Mouse (Mus musculus) frontal cortex, postnatal 14 days (tissue): Measurements from ENCODE around the gene Lypd8.
"Not testable (repeated sequence)": the region's sequence is repeated elsewhere in the genome, so short reads cannot be mapped to it uniquely, and the experiment has no call there.

ENCODE experiments used
- DNase-seq, 2 experiments: peaks; one replicate each; pipeline ENCODE4 v3.0.0; 2022; ENCODE audit warnings: low spot score in 2 of 2

The Lypd8 gene

DNA sequence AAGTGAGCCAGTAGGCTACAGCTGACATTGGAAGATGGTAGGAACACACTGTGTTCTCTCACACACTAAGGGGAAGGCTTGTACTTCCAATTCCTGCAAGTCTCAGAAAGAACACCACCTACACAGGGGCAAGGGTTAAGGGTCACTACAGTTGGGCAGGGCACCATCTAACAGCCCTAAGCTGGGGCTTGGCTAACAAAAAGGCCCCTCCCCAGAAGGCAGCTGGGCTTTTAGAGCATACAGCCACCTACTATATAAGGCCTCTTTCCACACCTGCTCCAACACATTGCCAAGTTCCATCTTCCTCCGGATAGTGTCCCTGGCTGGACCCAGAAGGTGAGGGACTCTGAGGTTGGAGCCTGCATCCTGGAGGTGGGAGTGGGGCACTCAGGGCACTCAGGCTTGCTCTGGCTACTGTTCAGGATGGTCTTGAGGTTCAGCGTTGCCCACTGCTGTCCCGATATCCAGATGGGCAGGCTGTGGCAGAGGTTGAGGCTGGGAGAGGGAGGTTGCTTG is at the start of gene Lypd8:
Gene Lypd8 (plus strand): TSS at position 281 of the 516 bp plus-strand sequence.
- DNase-seq = no peak

DNA sequence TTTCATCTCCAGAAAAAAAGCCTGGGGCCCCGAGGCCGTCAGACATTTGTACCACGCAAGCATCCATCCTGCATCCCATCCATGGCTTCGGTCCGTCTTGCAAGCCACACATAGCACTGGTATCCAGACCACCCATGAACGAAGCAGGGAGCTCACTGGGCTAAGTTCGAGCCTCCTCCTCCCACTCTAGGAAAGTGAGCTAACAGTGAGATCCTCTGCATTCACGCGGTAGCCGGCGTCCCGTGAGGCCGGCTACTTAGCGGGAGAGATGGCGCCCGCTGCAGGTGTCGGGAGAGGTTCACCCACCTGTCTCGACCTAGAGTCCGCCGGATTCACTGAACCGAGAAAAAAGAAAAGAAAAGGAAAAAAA is 49.0 kb upstream of the Lypd8 start:
- DNase-seq = no peak

DNA sequence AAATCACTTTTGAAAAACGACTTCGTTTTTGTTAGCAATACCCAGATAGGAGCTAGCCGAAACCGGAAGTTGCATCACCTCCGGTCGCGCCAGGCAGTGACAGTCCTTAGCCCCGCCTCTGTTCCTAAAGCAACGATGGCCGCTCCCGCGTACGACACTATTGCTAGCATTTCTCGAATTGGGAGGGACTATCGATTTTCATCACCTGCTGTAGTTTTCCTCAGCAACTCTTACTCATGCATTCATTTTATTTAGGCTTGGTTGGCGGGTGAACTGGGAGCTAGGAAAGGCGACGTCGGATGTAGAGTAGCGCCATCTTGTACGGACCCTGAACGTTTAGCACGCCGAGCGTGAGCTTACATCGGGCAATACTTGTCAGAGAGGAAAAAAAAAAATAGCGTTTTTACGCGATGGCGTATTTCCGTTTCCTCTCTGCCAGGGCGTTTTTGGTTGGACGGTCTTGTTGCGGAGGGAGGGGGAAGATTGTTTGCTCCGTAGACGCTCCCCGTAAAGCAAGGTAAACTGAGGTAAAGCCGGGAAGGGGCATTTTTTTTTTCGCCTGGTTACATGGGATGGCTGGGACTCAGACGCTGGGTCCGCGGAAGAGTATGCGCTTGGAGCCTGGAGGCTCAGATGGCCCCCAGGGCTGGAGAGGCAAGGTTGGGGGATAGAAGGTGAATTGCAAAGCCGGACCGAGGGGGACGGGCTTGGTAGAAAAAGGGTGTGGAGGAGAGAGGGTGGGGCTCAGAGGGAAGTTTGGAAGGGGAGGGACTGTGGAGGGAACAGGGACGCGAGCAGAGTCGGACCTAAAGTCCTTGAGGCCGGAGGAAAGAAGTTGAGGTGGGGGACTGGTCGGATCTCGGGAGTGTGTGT is 48.3 kb upstream of the Lypd8 start, which contains the start of the genes Zfp672 and Sh3bp5l:
Gene Zfp672 (minus strand): TSS at position 64 of the 873 bp plus-strand sequence.
Gene Sh3bp5l (plus strand): TSS at position 449 of the 873 bp plus-strand sequence.
- DNase-seq = peak; percentile 84 to 88

DNA sequence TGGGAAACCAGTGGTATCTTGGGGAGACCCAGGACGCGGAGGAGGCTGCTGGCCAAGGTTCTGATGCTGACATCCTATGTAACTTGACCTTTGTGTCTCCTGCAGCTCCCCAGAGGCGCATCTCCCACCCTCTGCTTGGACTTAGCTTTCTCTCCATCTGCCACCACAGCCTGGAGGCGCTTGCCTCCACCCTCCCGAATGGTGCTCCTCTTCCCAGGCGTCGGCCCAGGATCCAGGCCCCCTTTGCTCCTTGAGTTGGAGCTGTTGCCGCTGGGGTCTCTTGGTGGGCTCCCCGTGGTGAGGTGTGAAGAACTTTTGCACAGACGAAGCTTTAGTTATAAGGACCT is 47.7 kb upstream of the Lypd8 start:
- no peak for DNase-seq

DNA sequence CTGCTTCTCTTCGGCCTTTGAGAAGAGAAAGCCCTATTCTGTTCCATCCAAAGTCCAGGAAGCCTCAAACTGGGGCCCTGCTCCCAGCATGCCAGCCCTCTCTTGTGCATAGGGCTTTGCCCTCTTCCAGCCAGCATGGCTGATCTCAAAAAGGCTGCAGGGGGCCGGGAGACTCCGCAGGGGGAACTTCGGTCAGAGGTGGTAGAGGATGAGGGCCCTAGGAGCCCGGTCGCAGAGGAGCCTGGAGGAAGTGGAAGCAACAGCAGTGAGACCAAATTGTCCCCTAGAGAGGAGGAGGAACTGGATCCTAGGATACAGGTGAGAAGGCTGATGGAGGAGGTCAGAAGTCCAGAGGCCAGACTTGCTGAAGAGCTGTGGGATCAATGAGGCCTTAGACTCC is 47.3 kb upstream of the Lypd8 start:
- no peak for DNase-seq

DNA sequence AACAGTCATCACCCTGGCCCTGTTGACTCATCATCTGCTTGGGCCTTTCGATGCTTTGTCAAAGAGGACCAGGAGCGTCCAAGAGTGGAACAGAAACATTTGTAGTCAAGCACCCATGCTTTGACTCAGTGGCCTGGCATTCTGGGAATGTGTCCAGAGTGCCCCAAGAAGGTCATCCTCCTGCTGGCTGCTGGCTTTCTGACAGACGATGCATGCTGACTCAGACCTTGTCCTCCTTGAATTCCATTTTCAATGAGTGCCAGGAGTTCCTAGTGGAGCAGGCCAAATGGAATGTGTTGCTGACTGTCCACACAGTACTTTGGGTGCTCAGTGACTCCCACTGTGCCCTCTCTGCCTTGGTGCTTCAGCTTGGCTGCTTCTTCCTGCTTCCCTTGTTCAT is 44.1 kb upstream of the Lypd8 start:
- DNase-seq = no peak

DNA sequence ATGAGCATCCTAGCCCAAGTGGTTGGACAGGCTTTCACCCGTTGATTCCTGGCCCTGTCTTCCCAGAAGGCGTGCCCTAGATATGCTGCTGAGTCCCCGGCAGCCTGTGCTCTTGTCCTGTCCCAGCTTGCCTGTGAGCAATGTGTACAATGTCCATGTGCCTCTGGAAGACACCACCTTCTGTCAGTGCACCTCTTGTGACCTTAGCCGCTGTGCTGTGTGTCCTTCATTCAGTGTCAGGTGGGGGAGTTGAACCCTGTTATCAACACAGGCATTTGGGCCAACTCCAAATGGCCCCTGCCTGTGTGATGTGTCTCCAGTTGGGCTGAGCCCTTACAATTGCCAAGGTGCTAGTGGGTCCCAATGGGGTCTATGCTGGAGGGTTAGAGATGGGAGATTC is 32.1 kb upstream of the Lypd8 start:
- DNase-seq = no peak

DNA sequence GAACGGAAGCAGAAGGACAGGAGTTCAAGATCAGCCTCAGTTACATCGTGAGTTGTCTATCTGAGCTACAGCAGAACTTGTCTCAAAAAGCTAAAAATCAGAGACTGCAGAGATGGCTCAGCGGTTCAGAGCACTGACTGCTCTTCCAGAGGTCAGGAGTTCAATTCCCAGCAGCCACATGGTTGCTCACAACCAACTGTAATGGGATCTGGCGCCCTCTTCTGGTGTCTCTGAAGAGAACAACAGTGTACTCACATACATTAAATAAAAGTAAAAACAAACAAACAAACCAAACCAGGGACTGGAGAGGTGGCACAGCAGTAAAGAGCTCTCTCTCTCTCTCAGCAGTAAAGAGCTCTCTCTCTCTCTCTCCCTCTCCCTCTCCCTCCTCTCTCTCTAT is 28.2 kb upstream of the Lypd8 start:
- DNase-seq = no peak

DNA sequence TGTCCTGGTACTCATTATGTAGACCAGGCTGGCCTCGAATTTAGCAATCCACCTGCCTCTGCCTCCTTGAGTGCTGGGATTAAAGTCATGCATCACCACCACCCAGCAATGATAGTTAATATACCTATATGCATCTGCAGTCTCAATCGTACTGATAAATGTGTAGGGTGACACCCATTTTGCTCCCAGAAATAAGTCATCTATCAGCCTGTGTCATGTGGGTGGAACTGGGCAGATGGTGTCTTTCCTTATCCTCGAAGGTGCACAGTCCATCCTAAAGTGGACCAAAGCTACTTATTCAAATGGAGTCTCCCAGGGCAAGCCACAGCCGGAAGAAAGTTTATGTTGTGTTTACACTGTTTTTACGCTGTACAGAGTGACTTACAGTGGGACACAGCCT is 27.7 kb upstream of the Lypd8 start:
- no peak for DNase-seq

DNA sequence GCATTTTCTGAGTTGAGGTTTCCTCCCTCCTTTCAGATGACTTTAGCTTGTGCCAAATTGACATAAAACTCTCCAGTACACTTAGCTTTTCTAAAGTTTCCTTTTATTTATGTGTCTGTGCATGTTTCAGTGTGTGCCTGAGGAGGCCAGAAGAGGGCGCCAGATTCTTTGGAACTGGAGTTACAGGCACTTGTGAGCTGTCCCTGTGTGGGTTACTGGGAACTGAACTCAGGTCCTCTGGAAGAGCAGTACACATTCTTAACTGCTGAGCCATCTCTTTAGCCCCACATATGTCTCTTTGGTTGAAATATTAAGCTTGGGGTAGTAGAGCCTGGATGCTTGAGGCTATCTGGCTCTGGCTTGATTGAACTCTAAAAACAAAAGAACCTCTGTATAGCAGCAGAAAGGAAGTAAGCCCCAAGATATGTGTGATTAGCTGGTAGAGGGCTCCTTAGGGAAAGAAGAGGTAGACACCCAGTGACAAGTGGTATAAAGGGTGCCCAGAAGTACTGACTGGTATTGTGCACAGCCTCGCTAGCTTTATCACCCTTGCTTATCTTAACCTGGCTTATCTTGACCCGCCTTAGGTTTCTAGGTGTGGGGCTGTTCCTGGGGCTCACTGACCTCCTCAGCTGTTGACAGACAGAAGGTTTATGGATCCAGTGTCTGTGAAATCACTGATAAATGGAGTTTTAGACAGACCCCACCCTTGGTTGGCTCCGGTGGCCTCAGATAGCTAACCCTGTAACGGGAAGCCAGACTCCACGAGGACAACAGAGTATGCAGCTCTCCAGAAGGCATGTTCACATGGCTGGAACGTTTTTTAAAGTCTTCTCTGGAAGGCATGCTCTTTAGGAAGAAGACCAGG is 25.9 kb upstream of the Lypd8 start:
- DNase-seq = no peak

DNA sequence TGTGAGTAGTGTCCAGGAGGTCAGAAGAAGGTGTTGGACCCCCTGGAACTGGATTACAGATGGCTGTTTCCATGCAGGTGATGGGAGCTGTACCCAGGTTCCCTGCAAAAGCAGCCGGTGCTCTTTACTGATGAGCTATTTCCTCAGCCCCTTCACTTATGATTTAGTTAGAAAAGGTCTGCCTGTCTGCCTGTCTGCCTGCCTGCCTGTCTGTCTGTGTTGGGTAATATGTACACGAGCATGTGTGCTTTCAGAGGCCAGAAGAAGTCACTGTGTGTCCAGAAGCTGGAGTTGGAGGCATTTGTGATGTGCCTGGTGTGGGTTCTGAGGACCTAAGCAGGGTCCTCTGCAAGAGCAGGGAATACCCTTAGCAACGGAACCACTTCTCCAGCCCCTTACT is 25.1 kb upstream of the Lypd8 start:
- no peak for DNase-seq

DNA sequence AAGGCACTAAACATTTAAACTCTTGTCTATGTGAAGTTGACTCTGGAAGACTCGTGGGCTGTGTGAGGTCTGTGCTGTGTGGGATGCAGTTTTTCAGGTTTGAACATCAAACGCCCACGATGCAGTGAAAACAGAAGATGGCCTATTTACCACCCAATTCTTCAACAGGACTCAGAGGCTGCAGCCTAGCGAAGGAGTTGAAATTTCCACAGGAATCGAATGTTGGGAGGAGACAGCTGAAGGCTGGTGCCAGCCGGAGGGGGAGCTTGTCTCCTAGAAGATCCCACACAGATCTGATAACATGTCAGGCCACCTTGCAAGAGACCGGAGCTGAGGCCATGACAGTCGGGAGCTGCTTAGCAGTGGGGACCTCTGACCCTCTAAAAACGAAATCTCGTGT is 24.4 kb upstream of the Lypd8 start:
- DNase-seq = no peak

DNA sequence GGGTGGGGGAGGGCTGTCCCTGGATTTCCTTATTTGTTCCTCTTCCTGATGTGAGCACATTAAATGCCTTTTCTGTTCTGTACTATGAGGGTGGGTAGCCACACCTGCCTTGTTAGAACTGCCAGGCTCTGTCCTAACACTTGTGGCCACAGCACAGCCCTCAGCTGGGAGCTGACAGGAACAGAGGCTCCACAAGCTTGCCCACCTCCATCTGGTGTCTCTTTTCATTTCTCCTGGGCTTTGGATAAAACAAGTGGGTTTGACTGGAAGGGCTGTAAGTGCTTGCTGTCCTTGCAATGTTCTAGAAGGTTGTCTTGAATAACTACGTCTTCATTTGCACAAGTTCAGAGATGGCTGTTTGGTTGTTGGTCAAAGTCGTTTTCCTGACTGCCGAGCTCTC is 23.9 kb upstream of the Lypd8 start:
- no peak for DNase-seq

DNA sequence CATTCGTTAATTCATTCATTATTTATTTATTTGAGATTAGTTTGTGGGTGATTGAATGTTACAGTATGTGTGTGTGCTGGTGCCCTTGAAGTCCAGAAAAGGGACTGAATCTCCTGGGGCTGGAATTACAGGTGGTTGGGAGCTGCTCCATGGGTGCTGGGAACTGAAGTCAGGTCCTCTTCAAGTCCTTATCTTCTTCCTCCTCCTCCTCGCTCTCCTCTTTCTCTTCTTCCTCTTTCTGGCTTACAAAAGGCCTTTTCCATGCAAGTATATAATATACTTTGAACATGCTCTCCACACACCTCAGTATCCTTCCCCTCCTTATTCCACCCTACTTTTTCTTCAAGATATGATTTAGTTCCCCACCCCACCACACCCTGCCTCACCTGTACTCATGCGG is 21.8 kb upstream of the Lypd8 start:
- DNase-seq = no peak

DNA sequence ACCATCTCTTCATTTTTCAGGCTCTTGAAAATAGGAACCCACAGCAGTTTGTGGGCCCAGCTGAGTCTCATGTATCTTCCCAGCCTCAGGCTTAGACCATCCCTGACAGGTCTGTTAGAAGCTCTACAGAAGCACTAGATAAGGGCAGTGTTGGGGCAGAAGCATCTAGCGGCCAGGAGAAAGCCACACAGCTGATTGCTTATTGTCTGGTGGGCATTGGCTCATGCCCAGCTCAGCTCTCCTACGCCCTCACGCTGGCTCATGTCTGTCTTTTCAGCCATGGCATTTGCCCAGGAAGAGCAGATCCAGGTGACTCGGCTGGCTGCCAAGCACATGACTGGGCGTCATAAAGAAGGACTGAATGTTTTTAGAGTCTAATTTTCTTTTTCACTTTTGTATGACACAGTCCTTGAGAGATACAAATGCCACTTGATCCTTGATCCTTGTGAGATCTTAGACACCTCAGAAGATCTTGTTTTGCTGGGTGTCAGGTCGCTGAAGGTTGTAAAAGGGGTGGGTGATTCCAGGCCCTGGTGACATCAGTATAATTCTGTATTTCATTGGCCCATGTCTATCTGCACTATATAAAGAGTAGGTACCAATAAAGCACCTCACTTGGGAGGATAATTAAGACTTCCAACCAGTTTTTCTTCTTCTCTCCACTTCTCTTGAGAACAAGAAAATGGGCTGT is 20.9 kb upstream of the Lypd8 start:
- DNase-seq = no peak

DNA sequence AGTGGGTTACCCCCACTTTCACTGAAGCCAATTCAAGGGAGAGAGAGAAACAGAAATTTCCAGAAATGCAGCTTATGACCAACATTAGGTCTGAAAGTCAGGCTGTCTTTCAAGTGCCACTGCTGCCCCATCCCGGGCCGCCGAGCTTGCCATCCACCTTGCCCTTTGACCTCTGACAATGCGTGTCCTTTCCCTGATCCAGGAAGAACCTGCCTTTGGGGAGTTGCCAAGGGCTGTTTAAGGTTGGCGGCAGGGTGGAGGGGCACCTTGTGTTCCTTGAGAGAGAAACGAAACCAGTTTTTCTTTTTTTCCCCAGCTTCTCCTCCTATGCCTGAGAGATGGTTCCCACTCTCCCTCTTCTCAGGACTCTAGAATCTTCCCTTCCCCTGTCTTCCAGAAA is 16.3 kb upstream of the Lypd8 start:
- not testable (repeated sequence) for DNase-seq

DNA sequence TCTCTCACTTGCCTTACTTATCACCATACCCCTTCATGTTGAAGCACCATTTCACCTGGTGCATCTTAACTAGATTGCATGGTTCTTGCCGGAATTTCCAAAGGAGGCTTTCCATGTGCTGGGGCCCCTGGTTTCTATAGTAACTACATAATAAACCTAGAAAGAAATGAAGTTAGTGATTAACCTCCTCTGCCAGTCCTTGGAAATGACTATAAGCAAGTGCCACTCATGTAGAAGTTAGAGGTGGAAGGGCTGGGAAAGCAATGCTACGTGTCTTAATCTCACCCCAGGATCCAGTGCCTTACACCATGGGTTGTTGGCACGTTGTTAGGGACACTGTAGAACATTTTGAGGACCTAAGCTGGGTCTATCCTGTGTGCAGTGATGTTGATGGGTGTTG is 14.4 kb upstream of the Lypd8 start:
- no peak for DNase-seq

DNA sequence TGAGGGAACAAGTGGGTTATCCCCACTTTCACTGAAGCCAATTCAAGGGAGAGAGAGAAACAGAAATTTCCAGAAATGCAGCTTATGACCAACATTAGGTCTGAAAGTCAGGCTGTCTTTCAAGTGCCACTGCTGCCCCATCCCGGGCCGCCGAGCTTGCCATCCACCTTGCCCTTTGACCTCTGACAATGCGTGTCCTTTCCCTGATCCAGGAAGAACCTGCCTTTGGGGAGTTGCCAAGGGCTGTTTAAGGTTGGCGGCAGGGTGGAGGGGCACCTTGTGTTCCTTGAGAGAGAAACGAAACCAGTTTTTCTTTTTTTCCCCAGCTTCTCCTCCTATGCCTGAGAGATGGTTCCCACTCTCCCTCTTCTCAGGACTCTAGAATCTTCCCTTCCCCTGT is 12.7 kb upstream of the Lypd8 start:
- DNase-seq = not testable (repeated sequence)

DNA sequence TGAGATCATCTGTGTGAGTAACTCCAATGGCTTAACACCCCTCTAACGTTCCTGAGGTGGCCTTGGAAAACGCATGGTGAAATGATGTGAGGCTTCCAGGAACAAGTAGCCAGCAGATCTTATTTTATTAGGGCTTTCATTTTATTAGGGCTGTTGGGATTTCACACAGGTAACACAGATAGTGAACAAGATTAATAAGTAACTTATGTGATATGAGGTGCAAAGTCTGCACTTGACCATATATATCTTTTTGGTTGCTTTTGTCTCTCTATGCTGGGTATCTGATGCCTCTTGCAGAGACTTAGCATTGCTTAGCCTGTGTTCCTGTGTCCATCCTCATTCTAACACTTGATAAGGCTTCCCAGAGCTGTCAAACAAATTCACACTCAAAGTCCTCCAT is 1.6 kb upstream of the Lypd8 start:
- no peak for DNase-seq

DNA sequence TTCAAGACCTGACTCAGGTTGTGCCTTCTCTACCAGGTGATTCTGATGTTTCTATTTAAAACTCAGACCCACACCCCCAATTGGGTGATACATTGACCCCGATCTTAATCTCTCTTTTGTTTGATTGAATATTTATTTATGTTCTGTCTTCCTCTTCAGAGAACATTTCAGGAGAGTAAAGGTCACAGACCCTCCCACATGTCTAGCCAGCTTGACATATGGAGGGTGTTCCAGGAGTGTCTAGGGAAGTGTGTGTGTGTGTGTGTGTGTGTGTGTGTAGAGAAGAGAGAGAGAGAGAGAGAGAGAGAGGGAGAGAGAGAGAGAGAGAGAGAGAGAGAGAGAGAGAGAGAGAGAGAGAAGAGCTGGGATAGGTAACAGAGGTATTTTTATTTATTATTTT is 1.2 kb upstream of the Lypd8 start:
- DNase-seq = no peak

DNA sequence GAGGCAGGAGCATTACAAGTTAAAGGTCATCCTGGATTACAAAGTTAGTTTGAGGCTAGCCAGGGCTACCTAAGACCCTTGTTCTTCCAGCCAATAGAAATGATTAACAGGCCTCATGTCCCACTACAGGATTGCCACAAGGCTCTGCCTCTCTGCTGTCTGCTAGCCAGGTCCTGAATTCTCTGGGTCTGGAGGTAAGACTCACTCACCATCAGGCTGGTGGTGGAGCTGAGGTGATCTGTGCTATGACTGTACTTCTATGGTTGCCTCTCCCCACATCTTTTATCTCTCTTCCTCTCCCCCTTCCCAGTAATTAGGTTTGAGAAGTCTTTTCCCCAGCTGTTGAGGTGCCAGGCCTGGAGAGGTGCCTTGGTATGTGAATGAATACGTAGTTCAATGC is 673 bp downstream of the Lypd8 start:
- DNase-seq = no peak

DNA sequence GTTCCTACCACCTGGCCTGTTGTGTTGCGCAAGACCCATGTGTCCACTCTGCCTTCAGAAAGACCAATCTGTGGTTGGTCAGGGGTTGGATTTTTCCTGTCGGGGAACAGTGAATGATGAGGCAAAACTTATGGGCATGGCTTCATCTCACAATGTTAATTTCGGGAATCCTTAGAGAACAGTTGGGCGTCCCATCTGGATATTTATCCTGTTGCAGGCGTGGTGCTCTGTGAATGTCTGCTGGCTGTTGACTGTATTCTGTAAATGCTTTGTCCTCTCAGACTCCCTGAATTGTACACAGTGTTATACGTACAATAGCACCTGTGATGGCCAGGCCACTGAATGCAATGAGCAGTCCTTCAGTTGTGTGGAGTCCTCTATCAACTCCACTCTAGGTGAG is 3.6 kb downstream of the Lypd8 start:
- no peak for DNase-seq
